Mouse (Mus musculus): ENCODE data around the gene Trpc1. TPM values are rescaled to one million over a fixed set of nuclear protein-coding genes. Genes with fewer than 3 reads are reported as not detected.

Trpc1 gene
- polyA plus RNA-seq (2015; fragmentation: Nextera tagmentation; extraction: Ambion mirVana) = 0.28 TPM in 2 replicates

DNA sequence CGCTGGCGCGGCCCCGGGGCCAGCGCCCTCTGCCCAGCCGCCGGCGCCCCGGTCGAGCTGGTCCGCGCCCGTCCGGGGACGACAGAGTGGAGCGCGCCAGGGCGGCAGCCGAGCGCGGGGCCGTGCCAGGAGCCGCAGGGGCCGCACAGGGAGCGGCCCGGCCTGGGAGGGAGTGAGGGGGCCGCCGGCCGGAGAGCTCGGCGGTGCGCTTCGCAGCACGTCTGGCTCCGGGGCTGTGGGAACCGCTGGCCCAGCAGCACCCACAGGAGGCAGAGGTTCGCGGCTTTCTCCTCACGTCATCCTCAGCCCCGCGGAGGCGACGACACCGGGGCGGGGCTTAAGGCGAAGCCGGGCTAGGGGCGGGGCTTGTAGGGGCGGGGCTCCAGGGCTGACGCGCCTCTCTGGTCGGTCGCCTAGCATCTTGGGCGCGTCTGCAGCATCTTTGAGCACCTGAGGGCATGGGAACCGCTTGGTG is at the start of gene Trpc1:
Trpc1 (minus strand) TSS at position 339 of the 475 bp plus-strand sequence.

Other genes starting within 250 kb of the Trpc1 start
- 106 and 111 TPM in 2 replicates for gene U2surp, start 238.4 kb downstream of the Trpc1 start, polyA plus RNA-seq (2015; fragmentation: Nextera tagmentation; extraction: Ambion mirVana)
- gene Paqr9, start 190.7 kb downstream of the Trpc1 start, polyA plus RNA-seq (2015; fragmentation: Nextera tagmentation; extraction: Ambion mirVana) = 5.5 and 6.0 TPM in 2 replicates
- 0.07 and 0.13 TPM in 2 replicates for gene Pcolce2, start 112.8 kb downstream of the Trpc1 start, polyA plus RNA-seq (2015; fragmentation: Nextera tagmentation; extraction: Ambion mirVana)
- gene Pls1, start 94.9 kb upstream of the Trpc1 start, polyA plus RNA-seq (2015; fragmentation: Nextera tagmentation; extraction: Ambion mirVana) = 1.3 and 1.6 TPM in 2 replicates
- 8.3 and 10.7 TPM in 2 replicates for gene Atr, start 107.2 kb upstream of the Trpc1 start, polyA plus RNA-seq (2015; fragmentation: Nextera tagmentation; extraction: Ambion mirVana)
- 12.3 and 13.2 TPM in 2 replicates for gene Xrn1, start 204.4 kb upstream of the Trpc1 start, polyA plus RNA-seq (2015; fragmentation: Nextera tagmentation; extraction: Ambion mirVana)